Mouse (Mus musculus) CH12.LX (cell line): ENCODE results near the gene Fbxo47. TPM values are rescaled to one million over a fixed set of nuclear protein-coding genes. Genes with fewer than 3 reads are reported as not detected.
A peak's percentile ranks its signal among the peaks of the same experiment; 100 is the strongest.

Source experiments
- DNase-seq: peaks from one replicate; pipeline ENCODE4 v3.0.0-alpha.2; 2013; ENCODE audit errors: extremely low read depth
- H3K27ac ChIP-seq: 2 replicates; pipeline ENCODE4 v1.5.1; 2012; ENCODE audit warnings: low read depth, mild to moderate bottlenecking, control low read depth, moderate library complexity; ENCODE audit not compliant: insufficient read depth
- H3K27me3 ChIP-seq: replicated peaks from 2 replicates; pipeline ENCODE3; 2012; ENCODE audit warnings: inconsistent platforms
- H3K36me3 ChIP-seq, 2 experiments: replicated peaks in 1 of 2; 2 replicates each; pipeline versions ENCODE3 to v1.6.1; 2012; ENCODE audit warnings: inconsistent platforms in 1 of 2, low read length in 1 of 2, mild to moderate bottlenecking in 1 of 2, mixed read lengths in 1 of 2, moderate library complexity in 1 of 2; ENCODE audit not compliant: control insufficient read depth in 1 of 2, insufficient read depth in 1 of 2
- H3K4me1 ChIP-seq, 2 experiments: 2 replicates each; pipeline ENCODE4 v1.6.1; 2012; ENCODE audit warnings: inconsistent platforms in 1 of 2, moderate library complexity in 1 of 2; ENCODE audit not compliant: insufficient read depth in 2 of 2, control insufficient read depth in 1 of 2
- H3K4me2 ChIP-seq: 2 replicates; pipeline ENCODE4 v1.6.1; 2012; ENCODE audit warnings: low read depth, mild to moderate bottlenecking, control low read depth; ENCODE audit not compliant: poor library complexity, insufficient read depth, severe bottlenecking
- H3K4me3 ChIP-seq, 3 experiments: fragments of 150-350 bp in 1 of 3; sonication (generic) in 1 of 3; replicated peaks in 1 of 3; 2 replicates each; pipeline versions ENCODE3 to v1.5.1; 2011 to 2012; ENCODE audit warnings: low read depth in 2 of 3, low read length in 2 of 3, mild to moderate bottlenecking in 2 of 3, moderate library complexity in 2 of 3, control low read depth in 1 of 3, improper control_type of control experiment in 1 of 3, inconsistent platforms in 1 of 3, mixed read lengths in 1 of 3; ENCODE audit not compliant: poor library complexity in 1 of 3
- H3K79me2 ChIP-seq: replicated peaks from 2 replicates; pipeline ENCODE4 v1.6.1; 2012; ENCODE audit warnings: mild to moderate bottlenecking, moderate library complexity; ENCODE audit not compliant: control insufficient read depth, poor library complexity, insufficient read depth, severe bottlenecking; ENCODE audit errors: extremely low read depth
- H3K9ac ChIP-seq: 2 replicates; pipeline ENCODE4 v1.6.1; 2012; ENCODE audit warnings: low read depth, mild to moderate bottlenecking, control low read depth, moderate library complexity; ENCODE audit not compliant: insufficient read depth
- H3K9me3 ChIP-seq: replicated peaks from 2 replicates; pipeline ENCODE3; 2012; ENCODE audit warnings: low read length, inconsistent platforms, mixed read lengths
- BHLHE40 ChIP-seq: IDR thresholded peaks from 2 replicates; pipeline ENCODE4 v1.6.1; 2011; ENCODE audit warnings: mild to moderate bottlenecking, low read depth, low read length, improper control_type of control experiment
- CHD1 ChIP-seq: IDR thresholded peaks from 2 replicates; pipeline ENCODE4 v1.6.1; 2012; ENCODE audit warnings: low read depth, low read length, improper control_type of control experiment, inconsistent platforms
- CHD2 ChIP-seq: IDR thresholded peaks from 2 replicates; pipeline ENCODE4 v1.6.1; 2011; ENCODE audit warnings: low read length, improper control_type of control experiment
- CTCF ChIP-seq, 2 experiments: IDR thresholded peaks in 1 of 2; conservative IDR thresholded peaks in 1 of 2; 2 replicates each; pipeline ENCODE4 v1.5.1; 2011 to 2012; ENCODE audit warnings: low read depth in 2 of 2, low read length in 2 of 2, improper control_type of control experiment in 1 of 2, inconsistent platforms in 1 of 2, mild to moderate bottlenecking in 1 of 2, moderate library complexity in 1 of 2
- E2F4 ChIP-seq: IDR thresholded peaks from 2 replicates; pipeline ENCODE4 v1.6.1; 2011; ENCODE audit warnings: low read depth, low read length, improper control_type of control experiment; ENCODE audit not compliant: insufficient replicate concordance
- ETS1 ChIP-seq: conservative IDR thresholded peaks from 2 replicates; pipeline ENCODE4 v1.6.1; 2012; ENCODE audit warnings: low read depth, mild to moderate bottlenecking, inconsistent platforms, low read length, improper control_type of control experiment, moderate library complexity
- GABPA ChIP-seq: IDR thresholded peaks from 2 replicates; pipeline ENCODE4 v1.6.1; 2012; ENCODE audit warnings: low read depth, low read length, improper control_type of control experiment, inconsistent platforms; ENCODE audit not compliant: insufficient replicate concordance
- HCFC1 ChIP-seq: IDR thresholded peaks from 2 replicates; pipeline ENCODE4 v1.6.1; 2012; ENCODE audit warnings: low read depth, mild to moderate bottlenecking, inconsistent platforms, low read length, improper control_type of control experiment
- IRF4 ChIP-seq: IDR thresholded peaks from 2 replicates; pipeline ENCODE4 v1.6.1; 2014; ENCODE audit warnings: low read depth, mild to moderate bottlenecking, inconsistent platforms, low read length, improper control_type of control experiment
- JUN ChIP-seq: IDR thresholded peaks from 2 replicates; pipeline ENCODE4 v1.6.1; 2011; ENCODE audit warnings: low read depth, mild to moderate bottlenecking, low read length, improper control_type of control experiment, moderate library complexity; ENCODE audit not compliant: insufficient read depth
- JUND ChIP-seq: conservative IDR thresholded peaks from 2 replicates; pipeline ENCODE4 v1.6.1; 2011; ENCODE audit warnings: low read depth, low read length, improper control_type of control experiment
- KAT2A ChIP-seq: IDR thresholded peaks from 2 replicates; pipeline ENCODE4 v1.6.1; 2012; ENCODE audit warnings: low read length, improper control_type of control experiment, inconsistent platforms; ENCODE audit not compliant: insufficient replicate concordance
- MAX ChIP-seq: IDR thresholded peaks from 2 replicates; pipeline ENCODE4 v1.6.1; 2011; ENCODE audit warnings: low read length, improper control_type of control experiment
- MAZ ChIP-seq: IDR thresholded peaks from 2 replicates; pipeline ENCODE4 v1.6.1; 2012; ENCODE audit warnings: low read depth, mild to moderate bottlenecking, inconsistent platforms, low read length, improper control_type of control experiment, moderate library complexity
- MEF2A ChIP-seq: IDR thresholded peaks from 2 replicates; pipeline ENCODE4 v1.6.1; 2014; ENCODE audit warnings: low read depth, mild to moderate bottlenecking, inconsistent platforms, low read length, improper control_type of control experiment, borderline replicate concordance
- MXI1 ChIP-seq: IDR thresholded peaks from 2 replicates; pipeline ENCODE4 v1.6.1; 2011; ENCODE audit warnings: mild to moderate bottlenecking, low read depth, low read length, improper control_type of control experiment
- MYC ChIP-seq: IDR thresholded peaks from 2 replicates; pipeline ENCODE4 v1.6.1; 2011; ENCODE audit warnings: low read depth, mild to moderate bottlenecking, improper control_type of control experiment, low read length
- PAX5 ChIP-seq: IDR thresholded peaks from 2 replicates; pipeline ENCODE4 v1.6.1; 2012; ENCODE audit warnings: low read length, inconsistent platforms, mixed read lengths
- POLR2A ChIP-seq: IDR thresholded peaks from 2 replicates; pipeline ENCODE4 v1.6.1; 2011; ENCODE audit warnings: low read depth, mild to moderate bottlenecking, improper control_type of control experiment, low read length
- POLR2AphosphoS2 ChIP-seq: IDR thresholded peaks from 2 replicates; pipeline ENCODE4 v1.6.1; 2011; ENCODE audit warnings: low read depth, low read length, improper control_type of control experiment
- RAD21 ChIP-seq: IDR thresholded peaks from 2 replicates; pipeline ENCODE4 v1.6.1; 2011; ENCODE audit warnings: low read depth, mild to moderate bottlenecking, low read length, improper control_type of control experiment, moderate library complexity
- RCOR1 ChIP-seq: conservative IDR thresholded peaks from 2 replicates; pipeline ENCODE4 v1.6.1; 2012; ENCODE audit warnings: low read depth, mild to moderate bottlenecking, inconsistent platforms, low read length, improper control_type of control experiment
- SIN3A ChIP-seq: IDR thresholded peaks from 2 replicates; pipeline ENCODE4 v1.6.1; 2012; ENCODE audit warnings: low read length, improper control_type of control experiment, inconsistent platforms
- SMC3 ChIP-seq: IDR thresholded peaks from 2 replicates; pipeline ENCODE4 v1.6.1; 2011; ENCODE audit warnings: low read depth, low read length, improper control_type of control experiment
- TBP ChIP-seq: conservative IDR thresholded peaks from 2 replicates; pipeline ENCODE4 v1.6.1; 2011; ENCODE audit warnings: low read depth, low read length, improper control_type of control experiment
- TCF12 ChIP-seq: IDR thresholded peaks from 2 replicates; pipeline ENCODE4 v1.6.1; 2014; ENCODE audit warnings: low read depth, mild to moderate bottlenecking, inconsistent platforms, low read length, improper control_type of control experiment
- USF1 ChIP-seq: IDR thresholded peaks from 2 replicates; pipeline ENCODE4 v1.6.1; 2014; ENCODE audit warnings: low read depth, mild to moderate bottlenecking, inconsistent platforms, low read length, improper control_type of control experiment
- USF2 ChIP-seq: conservative IDR thresholded peaks from 2 replicates; pipeline ENCODE4 v1.6.1; 2011; ENCODE audit warnings: low read depth, low read length, improper control_type of control experiment
- ZC3H11A ChIP-seq: IDR thresholded peaks from 2 replicates; pipeline ENCODE4 v1.6.1; 2012; ENCODE audit warnings: low read depth, mild to moderate bottlenecking, inconsistent platforms, low read length, improper control_type of control experiment
- dilution Hi-C: fragments of 300-500 bp; cut with MboI; formaldehyde crosslinking; loops from 2 replicates; pipeline ENCODE4 v1.14.3; 2020; ENCODE audit warnings: low sequenced_read_pairs; ENCODE audit not compliant: extremely low pct_unique_long_range_greater_than_20kb, extremely low pct_ligation_motif_present
- in situ Hi-C: fragments of 300-500 bp; cut with MboI; formaldehyde crosslinking; loops from 3 replicates; pipeline ENCODE4 v1.14.3; 2019; ENCODE audit warnings: low sequenced_read_pairs, low pct_ligation_motif_present, low pct_unique_long_range_greater_than_20kb, mixed read lengths
- polyA plus RNA-seq: library from polyadenylated mRNA; unstranded; fragments of >175 nt; gene quantifications from 2 replicates; pipeline ENCODE4 v1.2.1, GENCODE M21; 2012; ENCODE audit warnings: low read depth; ENCODE audit not compliant: insufficient read length
- total RNA-seq, 2 experiments: library from RNA; depleted of rRNA; stranded (reverse); fragments of 300-350 nt in 1 of 2; fragments of >200 nt in 1 of 2; gene quantifications; 2 replicates each; pipeline ENCODE4 v1.2.3; 2012 to 2014

The Fbxo47 gene
- total and polyA plus RNA-seq, 3 experiments = 1.1 to 3.0 (median 2.0) TPM

GRCm38 (mm10) chr11:97840991-97841661 lies 42.8 kb downstream of the Fbxo47 start (continued):
- peak; percentile 92 for TF ChIP-seq RCOR1
- peak; percentile 7; the same call in 1 of the 2 replicates for TF ChIP-seq CHD1
- TF ChIP-seq TBP = peak; percentile 77; the same call in 1 of the 2 replicates
- 0 out of 2 replicates have a peak, but pooled peaks have one; percentile 42 for TF ChIP-seq JUND
- peak; percentile 6; the same call in 1 of the 2 replicates for TF ChIP-seq SMC3
- peak; percentile 78; the same call in 1 of the 2 replicates for TF ChIP-seq POLR2AphosphoS2
- peak; percentile 55 for TF ChIP-seq IRF4
- TF ChIP-seq MAX = peak; percentile 84
- peak; percentile 80 for TF ChIP-seq CHD2
- peak; percentile 50; the same call in 1 of the 2 replicates for TF ChIP-seq KAT2A

- in situ Hi-C loops = loop anchor here (5.0 kb wide), 1 partner anchor 43 kb away; the partner anchor contains the start of gene Lasp1
- Histone ChIP-seq H3K4me1 (peaks cover 6 to 41% of the 10 kb centered on the region in 2 experiments), H3K4me2 (peak within 1 kb of the TSS; percentile 53), H3K79me2 (no peaks in the 10 kb centered on the region), H3K27ac (0 out of 2 replicates have a peak within 1 kb of the TSS, but pooled peaks have one; percentile 34), H3K9ac (peak within 1 kb of the TSS; percentile 82), H3K9me3 (no peaks in the 10 kb centered on the region), H3K36me3 (peaks cover 7 to 42% of the 10 kb centered on the region in 2 experiments), H3K4me3 (peak within 1 kb of the TSS; percentile 54 to 71 (median 68)), H3K27me3 (no peaks in the 10 kb centered on the region)
- TF ChIP-seq E2F4 (no peak), MXI1 (no peak), TCF12 (peak; percentile 21; the same call in 1 of the 2 replicates), JUND (no peak), JUN (no peak), SMC3 (peak; percentile 37), POLR2A (no peak), USF2 (no peak), MAZ (no peak), ZC3H11A (no peak), GABPA (no peak), SIN3A (no peak; the same call in 1 of the 2 replicates), MAX (peak; percentile 21; the same call in 1 of the 2 replicates), BHLHE40 (peak; percentile 47; the same call in 1 of the 2 replicates), IRF4 (peak; percentile 54; the same call in 1 of the 2 replicates), MYC (no peak), CHD2 (no peak), HCFC1 (no peak), CTCF (conservative IDR thresholded peaks at IDR 0.05 in 1 of 2, IDR thresholded peaks at IDR 0.05 in 1 of 2; ENCODE audit: low read depth in 2 of 2, low read length in 2 of 2) (peak; percentile 39 to 73; a peak in 3 of 4 replicates), POLR2AphosphoS2 (no peak), PAX5 (no peak), MEF2A (no peak), USF1 (0 out of 2 replicates have a peak, but pooled peaks have one; percentile 7), RAD21 (peak; percentile 50), ETS1 (no peak)
- DNase-seq = peak; percentile 85
- dilution Hi-C loops = no loop called here
Measured at GRCm38 (mm10) chr11:97840539-97840954, 43.4 kb downstream of the Fbxo47 start, which contains the start of gene B230217C12Rik. B230217C12Rik (plus strand) TSS chr11:97840780.
